Mouse (Mus musculus) forebrain, embryonic 12.5 days (tissue): Measurements from ENCODE around the gene Golgb1. TPM values are rescaled to one million over a fixed set of nuclear protein-coding genes. Genes with fewer than 3 reads are reported as not detected.
"Not testable (repeated sequence)": the region's sequence is repeated elsewhere in the genome, so short reads cannot be mapped to it uniquely, and the experiment has no call there.

ENCODE experiments used
- ATAC-seq: fragments of 200-750 bp; cut with Nextera tagmentation; 2 replicates; pipeline ENCODE4 v1.8.0; 2017; ENCODE audit warnings: moderate TSS enrichment; ENCODE audit not compliant: low FRiP score
- H3K27ac ChIP-seq: fragments of 300-500 bp; sonication (generic); 2 replicates; pipeline ENCODE4 v1.5.1; 2016; ENCODE audit warnings: mild to moderate bottlenecking
- H3K27me3 ChIP-seq: fragments of 300-500 bp; sonication (generic); 2 replicates; pipeline ENCODE4 v1.6.1; 2016; ENCODE audit warnings: mild to moderate bottlenecking
- H3K36me3 ChIP-seq: fragments of 300-500 bp; sonication (generic); replicated peaks from 2 replicates; pipeline ENCODE4 v1.6.1; 2016; ENCODE audit warnings: mild to moderate bottlenecking
- H3K4me1 ChIP-seq: fragments of 300-500 bp; sonication (generic); 2 replicates; pipeline ENCODE4 v1.6.1; 2016
- H3K4me2 ChIP-seq: fragments of 300-500 bp; sonication (generic); 2 replicates; pipeline ENCODE4 v1.6.1; 2016; ENCODE audit warnings: mild to moderate bottlenecking, moderate library complexity
- H3K4me3 ChIP-seq: fragments of 300-500 bp; sonication (generic); replicated peaks from 2 replicates; pipeline ENCODE4 v1.5.1; 2016; ENCODE audit warnings: mild to moderate bottlenecking
- H3K9ac ChIP-seq: fragments of 300-500 bp; sonication (generic); 2 replicates; pipeline ENCODE4 v1.6.1; 2016; ENCODE audit warnings: mild to moderate bottlenecking
- H3K9me3 ChIP-seq: fragments of 300-500 bp; sonication (generic); 2 replicates; pipeline ENCODE4 v1.6.1; 2016
- WGBS: fragments of 180-500 bp; shearing (Covaris S2); methylation state at CpG from one replicate; pipeline ENCODE4 v1.1.7; 2016; 5-methylcytosine and 5-hydroxymethylcytosine counted together
- polyA plus RNA-seq: library from polyadenylated mRNA; unstranded; fragments of >200 nt; fragmentation: Nextera tagmentation; extraction: Ambion mirVana; gene quantifications from 2 replicates; pipeline ENCODE4 v1.2.1, GENCODE M21; 2016

Gene Golgb1
- polyA plus RNA-seq, result 74.7 and 91.1 TPM in 2 replicates

GRCm38 (mm10) chr16:36874583-36875275 is at the start of gene Golgb1, which contains the start of gene Eaf2:
Golgb1 (plus strand) TSS chr16:36875140.
Eaf2 (minus strand) TSS chr16:36875003.
- ATAC-seq, result peak; percentile 99
- H3K9ac ChIP-seq, result peak within 1 kb of the TSS; percentile 90

GRCm38 (mm10) chr16:36827611-36828053 is 47.3 kb upstream of the Golgb1 start:
- H3K9me3 ChIP-seq, result no peaks in the 10 kb centered on the region

More at GRCm38 (mm10) chr16:36874583-36875275, at the start of gene Golgb1, which contains the start of gene Eaf2:
- Histone ChIP-seq H3K4me3 (peak within 1 kb of the TSS; percentile 97), H3K4me1 (peaks cover 22% of the 10 kb centered on the region), H3K27ac (peak within 1 kb of the TSS; percentile 79), H3K4me2 (peak within 1 kb of the TSS; percentile 83), H3K36me3 (peaks cover 12% of the 10 kb centered on the region), H3K9me3 (no peaks in the 10 kb centered on the region), H3K27me3 (no peaks in the 10 kb centered on the region)
- under 1% methylated on average over 43 of the region's 43 CpGs for WGBS

GRCm38 (mm10) chr16:36828054-36828786 is 46.7 kb upstream of the Golgb1 start, which contains the start of gene Iqcb1:
Iqcb1 (plus strand) TSS chr16:36828385.
- Histone ChIP-seq H3K27ac (peak within 1 kb of the TSS; percentile 75), H3K4me3 (peak within 1 kb of the TSS; percentile 74), H3K4me1 (peaks cover 9% of the 10 kb centered on the region), H3K27me3 (no peaks in the 10 kb centered on the region), H3K36me3 (no peaks in the 10 kb centered on the region; the same call in 1 of the 2 replicates), H3K9ac (peak within 1 kb of the TSS; percentile 81), H3K9me3 (no peaks in the 10 kb centered on the region), H3K4me2 (peak within 1 kb of the TSS; percentile 73)
- ATAC-seq, result peak; percentile 98
- WGBS, result under 1% methylated on average over 64 of the region's 64 CpGs

More at GRCm38 (mm10) chr16:36827611-36828053, 47.3 kb upstream of the Golgb1 start:
- no peaks in the 10 kb centered on the region for H3K27me3 ChIP-seq
- H3K4me3 ChIP-seq, result peak overlapping the region; percentile 74
- peak overlapping the region; percentile 81 for H3K9ac ChIP-seq
- H3K27ac ChIP-seq, result no peak overlapping the region
- 4% methylated on average over 11 of the region's 11 CpGs for WGBS
- H3K4me2 ChIP-seq, result peak overlapping the region; percentile 73
- no peaks in the 10 kb centered on the region for H3K36me3 ChIP-seq
- H3K4me1 ChIP-seq, result peaks cover 9% of the 10 kb centered on the region
- ATAC-seq, result no peak

- no peaks in the 10 kb centered on the region for H3K27me3 ChIP-seq
- 2% methylated on average over 11 of the region's 11 CpGs for WGBS
- H3K9ac ChIP-seq, result peak overlapping the region; percentile 81
- H3K9me3 ChIP-seq, result no peaks in the 10 kb centered on the region
- H3K4me3 ChIP-seq, result peak overlapping the region; percentile 74
- H3K27ac ChIP-seq, result no peak overlapping the region
- no peaks in the 10 kb centered on the region; the same call in 1 of the 2 replicates for H3K36me3 ChIP-seq
- peak; percentile 34 for ATAC-seq
- H3K4me2 ChIP-seq, result peak overlapping the region; percentile 73
- peaks cover 9% of the 10 kb centered on the region for H3K4me1 ChIP-seq
Measured at GRCm38 (mm10) chr16:36828820-36829219, 46.1 kb upstream of the Golgb1 start.

GRCm38 (mm10) chr16:36846894-36847293 is 28.0 kb upstream of the Golgb1 start:
- H3K27me3 ChIP-seq, H3K27ac ChIP-seq, H3K4me2 ChIP-seq, H3K4me1 ChIP-seq, H3K4me3 ChIP-seq, H3K9ac ChIP-seq, ATAC-seq, H3K9me3 ChIP-seq: not testable (repeated sequence)
- WGBS, result 86% methylated on average over 1 of the region's 1 CpGs
- H3K36me3 ChIP-seq, result peaks cover 20% of the 10 kb centered on the region

GRCm38 (mm10) chr16:36851202-36851601 is 23.7 kb upstream of the Golgb1 start:
- WGBS, result 96% methylated on average over 3 of the region's 3 CpGs
- H3K4me2 ChIP-seq, result no peak overlapping the region
- H3K4me1 ChIP-seq, result no peaks in the 10 kb centered on the region
- no peaks in the 10 kb centered on the region for H3K27me3 ChIP-seq
- peaks cover 24% of the 10 kb centered on the region for H3K36me3 ChIP-seq
- H3K4me3 ChIP-seq, result no peak overlapping the region
- ATAC-seq, result no peak
- no peaks in the 10 kb centered on the region for H3K9me3 ChIP-seq
- H3K9ac ChIP-seq, result no peak overlapping the region
- no peak overlapping the region for H3K27ac ChIP-seq

- H3K4me3 ChIP-seq, result no peak overlapping the region
- no peak overlapping the region for H3K9ac ChIP-seq
- WGBS, result 92% methylated on average over 3 of the region's 3 CpGs
- peaks cover 40% of the 10 kb centered on the region for H3K36me3 ChIP-seq
- no peak for ATAC-seq
- no peak overlapping the region for H3K4me2 ChIP-seq
- H3K27me3 ChIP-seq, result no peaks in the 10 kb centered on the region
- no peaks in the 10 kb centered on the region for H3K4me1 ChIP-seq
- no peaks in the 10 kb centered on the region for H3K9me3 ChIP-seq
- no peak overlapping the region for H3K27ac ChIP-seq
Measured at GRCm38 (mm10) chr16:36863585-36863984, 11.4 kb upstream of the Golgb1 start.

- Histone ChIP-seq H3K27me3 (no peaks in the 10 kb centered on the region), H3K27ac (no peak overlapping the region), H3K9me3 (no peaks in the 10 kb centered on the region), H3K36me3 (peaks cover 37% of the 10 kb centered on the region), H3K4me3 (no peak overlapping the region), H3K9ac (no peak overlapping the region), H3K4me1 (peaks cover 7% of the 10 kb centered on the region), H3K4me2 (no peak overlapping the region)
- 87% methylated on average over 2 of the region's 2 CpGs for WGBS
- no peak for ATAC-seq
Measured at GRCm38 (mm10) chr16:36869442-36869841, 5.5 kb upstream of the Golgb1 start.

GRCm38 (mm10) chr16:36875276-36875851 is 424 bp downstream of the Golgb1 start:
- no peaks in the 10 kb centered on the region for H3K9me3 ChIP-seq
- peak overlapping the region; percentile 90 for H3K9ac ChIP-seq
- H3K4me2 ChIP-seq, result peak overlapping the region; percentile 83
- peaks cover 24% of the 10 kb centered on the region for H3K4me1 ChIP-seq
- peak overlapping the region; percentile 97 for H3K4me3 ChIP-seq
- ATAC-seq, result peak; percentile 76; the same call in 1 of the 2 replicates
- peak overlapping the region; percentile 79 for H3K27ac ChIP-seq
- WGBS, result under 1% methylated on average over 38 of the region's 48 CpGs
- no peaks in the 10 kb centered on the region for H3K27me3 ChIP-seq
- peaks cover 12% of the 10 kb centered on the region for H3K36me3 ChIP-seq

GRCm38 (mm10) chr16:36877316-36877715 is 2.4 kb downstream of the Golgb1 start:
- H3K9ac ChIP-seq, result no peak overlapping the region
- WGBS, result 75% methylated on average over 5 of the region's 5 CpGs
- ATAC-seq, result no peak

GRCm38 (mm10) chr16:36882737-36883343 is 7.9 kb downstream of the Golgb1 start:
- Histone ChIP-seq H3K4me2 (no peak overlapping the region), H3K9ac (no peak overlapping the region), H3K4me1 (peaks cover 18% of the 10 kb centered on the region), H3K9me3 (no peaks in the 10 kb centered on the region), H3K27me3 (no peaks in the 10 kb centered on the region), H3K27ac (no peak overlapping the region), H3K36me3 (peaks cover 7% of the 10 kb centered on the region), H3K4me3 (no peak overlapping the region)
- 23% methylated on average over 5 of the region's 5 CpGs for WGBS
- no peak for ATAC-seq

More at GRCm38 (mm10) chr16:36877316-36877715, 2.4 kb downstream of the Golgb1 start:
- Histone ChIP-seq H3K27me3 (no peaks in the 10 kb centered on the region), H3K27ac (no peak overlapping the region), H3K4me2 (no peak overlapping the region), H3K4me1 (peaks cover 24% of the 10 kb centered on the region), H3K4me3 (no peak overlapping the region), H3K9me3 (no peaks in the 10 kb centered on the region), H3K36me3 (peaks cover 4% of the 10 kb centered on the region)
